Mouse (Mus musculus) right cerebral cortex, postnatal 10 days (tissue): ENCODE measurements around the gene Agap2.

ENCODE experiments used
- DNase-seq, 2 experiments: peaks; one replicate each; pipeline ENCODE4 v3.0.0; 2021; ENCODE audit warnings: low spot score in 2 of 2

The Agap2 gene

DNA sequence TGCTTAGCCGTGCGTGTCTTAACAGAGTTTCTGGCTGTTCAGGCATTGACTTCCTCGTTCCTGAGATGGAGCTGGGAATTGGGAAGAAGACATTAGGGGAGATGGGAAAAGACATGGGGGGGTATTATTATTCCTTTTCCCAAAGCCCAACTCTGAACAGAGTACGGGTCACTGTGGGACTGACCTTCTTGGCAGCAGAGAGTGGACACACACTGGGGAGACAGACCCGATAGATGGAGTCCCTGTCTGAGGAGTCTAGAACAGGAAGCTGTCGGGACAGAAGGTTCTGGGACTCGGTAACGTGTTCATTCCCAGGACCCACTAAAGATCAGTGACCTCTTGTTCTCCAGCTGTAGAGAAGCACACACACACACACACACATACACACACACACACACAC lies 567 bp downstream of the Agap2 start:
- DNase-seq: no peak

DNA sequence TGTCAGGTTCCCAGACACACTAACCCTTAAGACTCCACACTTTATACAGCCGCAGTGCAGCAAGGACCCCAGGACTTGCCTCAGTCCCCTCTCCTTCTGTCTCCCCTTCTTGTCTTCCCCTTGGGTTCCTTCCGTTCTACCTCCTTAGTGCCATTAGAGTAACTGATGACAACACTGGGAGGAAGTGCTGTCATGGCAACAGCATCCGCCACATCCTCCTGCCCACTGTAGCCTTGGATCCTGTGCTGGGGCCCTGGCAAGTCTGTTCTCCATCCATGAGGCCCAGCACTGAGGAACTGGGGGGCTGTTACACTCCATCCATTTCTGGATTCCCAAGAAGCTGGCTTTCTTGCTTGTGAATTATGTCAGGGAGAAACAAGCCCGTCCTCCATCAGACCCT lies 998 bp downstream of the Agap2 start:
- DNase-seq: peak; percentile 51 to 73

GRCm38 (mm10) chr10:127077515-127077914 lies 2.4 kb downstream of the Agap2 start:
- peak; percentile 71 to 77 for DNase-seq

GRCm38 (mm10) chr10:127078001-127078676 lies 3.1 kb downstream of the Agap2 start:
- peak; percentile 80 to 89 for DNase-seq

GRCm38 (mm10) chr10:127078677-127079575 lies 3.8 kb downstream of the Agap2 start:
- DNase-seq: peak; percentile 84 to 85

GRCm38 (mm10) chr10:127079665-127080391 lies 4.7 kb downstream of the Agap2 start:
- DNase-seq: peak; percentile 73 to 77

DNA sequence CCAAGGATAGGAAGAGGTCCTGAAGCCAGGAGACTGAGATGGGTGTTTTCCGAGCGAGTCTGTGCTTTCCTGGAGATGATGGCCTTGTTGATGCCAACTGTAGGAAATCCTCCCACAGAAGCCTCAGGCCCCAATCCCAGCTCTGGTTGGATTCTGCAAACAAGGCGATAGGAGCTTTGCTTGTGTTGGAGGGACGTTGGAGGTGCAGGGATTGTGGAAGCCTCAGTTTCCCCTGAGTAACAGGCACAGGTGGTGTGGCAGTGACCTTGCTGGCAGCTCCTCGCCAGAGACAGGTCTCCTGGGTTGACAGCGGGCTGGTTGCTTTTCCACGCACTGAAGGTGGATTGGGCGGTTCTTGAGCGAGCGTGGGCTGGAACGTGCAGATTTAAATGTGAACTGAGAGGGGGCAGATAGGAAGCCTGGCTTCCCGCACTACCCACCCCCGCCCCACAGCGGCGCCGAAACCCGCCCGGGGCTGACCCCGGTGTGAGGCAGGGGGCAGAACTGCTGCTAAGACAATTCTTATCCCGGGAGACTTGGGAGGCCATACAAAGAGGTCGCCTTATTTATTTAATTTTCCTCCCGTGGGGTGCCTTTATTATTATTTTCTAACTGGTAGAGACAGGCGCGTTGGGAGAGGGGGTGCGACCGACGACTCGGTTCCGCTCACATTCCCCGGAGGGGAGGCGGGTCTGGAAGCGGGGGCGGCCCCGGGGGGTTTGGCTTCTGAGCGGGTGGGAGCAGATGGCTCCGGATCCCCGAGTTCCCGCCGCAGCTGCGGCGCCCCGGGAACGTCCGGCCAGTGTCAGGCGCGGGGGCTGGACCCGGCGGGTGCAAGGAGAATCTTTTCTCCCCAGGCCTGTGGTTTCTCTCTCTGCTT lies 6.1 kb downstream of the Agap2 start:
- DNase-seq: peak; percentile 78

DNA sequence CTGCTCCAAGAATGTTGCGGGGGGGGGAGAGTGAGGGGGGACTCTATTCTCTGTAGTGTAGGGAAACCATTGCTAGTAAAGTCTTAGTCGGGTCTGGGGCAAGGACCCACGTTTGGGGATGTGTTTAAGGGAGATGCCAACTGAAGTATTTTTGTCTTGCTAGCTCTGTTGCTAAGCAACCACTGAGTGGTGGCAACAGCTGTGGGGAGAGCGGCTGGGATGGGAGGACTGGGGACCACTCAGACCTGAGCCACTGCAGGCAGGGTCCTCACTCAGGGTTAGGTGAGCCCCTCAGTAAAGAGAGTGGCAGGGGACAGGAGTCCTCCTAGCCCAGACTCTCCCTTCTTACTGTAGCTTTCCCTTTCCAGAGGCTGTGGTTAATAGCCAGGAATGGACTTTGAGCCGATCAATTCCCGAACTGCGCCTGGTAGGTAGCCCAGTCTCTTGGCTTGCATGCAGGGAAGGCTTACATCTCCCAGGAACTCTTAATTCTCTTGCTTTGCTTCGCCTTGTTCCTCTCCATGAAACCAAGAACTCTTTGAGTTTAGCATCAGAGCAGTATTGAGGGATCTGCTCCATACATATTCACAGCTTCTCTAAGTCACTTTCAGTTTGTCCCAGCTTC lies 7.0 kb downstream of the Agap2 start:
- DNase-seq: peak; percentile 64 to 74

DNA sequence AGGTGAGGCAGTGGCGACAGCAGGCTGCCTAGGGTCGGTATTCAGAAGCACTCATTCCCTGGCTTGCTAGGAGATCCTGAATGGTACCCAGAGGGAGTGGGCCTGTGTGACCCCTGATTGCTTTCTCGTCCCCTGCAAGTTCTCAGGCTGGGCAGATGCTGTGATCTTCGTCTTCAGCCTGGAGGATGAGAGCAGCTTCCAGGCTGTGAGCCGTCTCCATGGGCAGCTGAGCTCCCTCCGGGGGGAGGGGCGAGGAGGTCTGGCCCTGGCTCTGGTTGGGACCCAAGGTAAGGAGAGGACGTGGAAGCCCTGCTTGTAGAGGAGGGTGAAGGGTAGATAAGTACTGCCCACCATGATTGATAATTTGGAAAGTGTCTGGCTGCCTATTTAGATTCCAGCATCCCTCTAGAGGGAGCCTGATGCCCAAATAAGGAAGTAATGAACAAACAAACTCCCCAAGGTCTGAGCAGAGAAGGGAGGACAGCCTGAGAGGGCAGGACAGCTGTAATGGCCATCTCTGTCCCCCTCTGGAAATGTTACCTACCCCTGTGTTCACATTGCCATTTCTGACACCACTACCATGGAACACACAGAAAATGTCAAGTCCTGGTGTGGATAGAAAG lies 8.3 kb downstream of the Agap2 start:
- DNase-seq: peak in 1 of 2 experiments; percentile 38

- no peak for DNase-seq
Measured at GRCm38 (mm10) chr10:127083915-127084306, 8.8 kb downstream of the Agap2 start.

- DNase-seq: no peak
Measured at GRCm38 (mm10) chr10:127085052-127085451, 10.0 kb downstream of the Agap2 start.

DNA sequence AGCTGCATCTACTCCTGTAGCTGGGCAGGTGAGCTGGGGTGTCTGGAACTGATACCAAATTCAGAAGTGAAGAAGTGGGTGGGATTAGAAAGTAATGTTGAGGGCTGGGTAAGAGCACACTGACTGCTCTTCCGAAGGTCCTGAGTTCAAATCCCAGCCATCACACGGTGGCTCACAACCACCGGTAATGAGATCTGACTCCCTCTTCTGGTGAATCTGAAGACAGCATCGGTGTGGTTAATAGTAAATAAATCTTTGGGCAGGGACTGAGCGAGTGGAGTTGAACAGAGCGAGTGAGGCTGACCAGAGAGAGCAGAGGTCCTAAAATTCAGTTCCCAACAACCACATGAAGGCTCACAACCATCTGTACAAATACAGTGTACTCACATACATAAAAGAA lies 10.5 kb downstream of the Agap2 start:
- DNase-seq: no peak

- peak; percentile 70 to 73 for DNase-seq
Measured at GRCm38 (mm10) chr10:127090560-127091411, 15.7 kb downstream of the Agap2 start.

GRCm38 (mm10) chr10:127091507-127092396 lies 16.7 kb downstream of the Agap2 start:
- peak; percentile 60 for DNase-seq

DNA sequence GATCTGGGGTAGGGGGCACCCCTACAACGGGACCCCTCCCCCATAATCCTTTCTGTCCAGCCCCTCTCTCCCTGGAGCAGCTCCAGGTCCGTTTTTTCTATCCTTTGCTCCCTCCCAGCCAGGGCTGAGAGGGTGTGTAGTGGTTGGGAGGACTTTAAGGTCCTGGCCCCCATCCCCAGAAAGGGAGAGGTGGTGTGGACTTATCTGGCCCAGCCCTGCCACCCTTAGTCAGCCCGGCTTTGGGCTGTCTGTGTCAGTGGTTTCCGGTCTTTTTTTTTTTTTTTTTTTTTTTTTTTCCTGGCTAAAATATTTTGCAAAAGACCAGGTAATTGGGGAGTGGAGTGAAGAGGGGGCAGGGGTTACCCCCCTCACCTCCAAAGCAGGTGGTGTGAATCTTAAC lies 17.7 kb downstream of the Agap2 start:
- no peak for DNase-seq

- peak; percentile 56 to 78 for DNase-seq
Measured at GRCm38 (mm10) chr10:127094382-127094802, 19.3 kb downstream of the Agap2 start.

DNA sequence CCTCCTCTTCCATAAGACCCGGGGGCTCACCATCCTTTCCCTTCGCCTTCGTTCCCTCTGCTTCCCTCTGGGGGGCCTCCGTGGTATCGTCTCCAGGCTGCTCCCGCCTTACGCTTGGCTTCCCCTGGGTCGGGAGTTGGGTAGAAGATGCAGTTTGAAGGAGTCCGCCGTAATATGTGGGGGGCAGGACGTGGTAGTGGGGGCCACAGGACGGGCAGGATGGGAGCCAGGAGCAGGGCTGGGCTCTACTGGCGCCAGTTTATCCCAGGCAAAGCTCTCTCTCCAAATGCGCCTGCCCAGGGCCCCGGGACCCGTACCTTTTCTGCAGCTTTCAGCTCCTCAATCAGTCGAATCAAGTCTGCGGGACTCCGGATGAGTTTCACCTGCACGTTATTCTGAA lies 23.4 kb downstream of the Agap2 start:
- DNase-seq: no peak

DNA sequence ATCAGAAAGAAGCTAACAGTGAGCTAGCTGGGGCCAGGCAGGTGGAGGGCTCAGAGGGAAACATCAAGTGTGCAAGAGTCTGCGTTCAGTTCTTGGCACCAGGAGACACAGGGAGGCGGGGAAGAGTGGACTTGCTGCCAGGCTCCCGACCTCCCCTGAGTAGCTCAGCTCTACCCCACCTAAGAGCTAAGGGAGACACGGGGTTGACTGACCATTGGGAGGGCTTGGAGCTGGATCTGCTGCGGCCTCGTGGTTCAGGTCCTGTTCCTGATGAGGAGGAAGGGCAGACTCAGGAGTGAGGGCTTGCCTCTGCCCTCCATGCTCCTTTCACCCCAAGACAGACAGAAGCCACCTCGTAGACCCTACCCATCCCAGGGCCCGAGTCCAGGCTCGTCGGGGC lies 24.1 kb downstream of the Agap2 start:
- no peak for DNase-seq
